In genomic region chr1:157459904-157460303, GRCm38 (mm10) we compare ENCODE assay signal across 26 mouse cellular contexts. TPM values are rescaled to one million over a fixed set of nuclear protein-coding genes. Genes with fewer than 3 reads are reported as not detected.
DNase-seq lines count a peak whose midpoint lies in the region; ATAC-seq and TF ChIP-seq lines count a peak whose summit lies in the region.
"Had no signal": no experiment of that assay in that cellular context is flagged by ENCODE, and none has a peak within 500 bp of the region (broad histone marks: within the 10 kb centered on the region; RNA-seq: fewer than 3 reads in every experiment).

No protein-coding gene starts in this region.

- peak overlapping the region; percentile 88 for H3K27ac ChIP-seq in midbrain, embryonic 10.5 days (replicated peaks)
- no peak overlapping the region for H3K27ac ChIP-seq in midbrain, embryonic 16.5 days (ENCODE audit: low read length)
- H3K27ac ChIP-seq: forebrain, embryonic 15.5 days; hindbrain, embryonic 12.5 days; liver, embryonic 15.5 days; midbrain, embryonic 15.5 days had no signal

- TF ChIP-seq CTCF in G1E (IDR thresholded peaks at IDR 0.05; ENCODE audit: low read depth, low read length) = no peak

- H3K27me3 ChIP-seq in midbrain, embryonic 10.5 days (ENCODE audit: low read depth, poor library complexity, severe bottlenecking) = peaks cover 7% of the 10 kb centered on the region
- no peaks in the 10 kb centered on the region for H3K27me3 ChIP-seq in midbrain, embryonic 16.5 days (ENCODE audit: control insufficient read depth, insufficient read depth, low read depth, low read length)
- H3K27me3 ChIP-seq in G1E (ENCODE audit: insufficient read depth, low read length) = peaks cover 3% of the 10 kb centered on the region; the same call in 1 of the 2 replicates
- H3K27me3 ChIP-seq: forebrain, embryonic 15.5 days; hindbrain, embryonic 12.5 days; liver, embryonic 15.5 days; midbrain, embryonic 15.5 days had no signal

- no peak for ATAC-seq in midbrain, embryonic 16.5 days
- peak; percentile 8; the same call in 1 of the 2 replicates for ATAC-seq in G1E (ENCODE audit: extremely low read depth, insufficient number of reproducible peaks, low FRiP score, poor library complexity, severe bottlenecking)
- ATAC-seq: forebrain, embryonic 15.5 days; intestine, embryonic 16.5 days; midbrain, embryonic 15.5 days had no signal

- no peak overlapping the region for H3K4me3 ChIP-seq in midbrain, embryonic 10.5 days
- no peak overlapping the region for H3K4me3 ChIP-seq in midbrain, embryonic 16.5 days (ENCODE audit: low read depth, low read length)
- H3K4me3 ChIP-seq in G1E (ENCODE audit: low read depth, low read length) = no peak overlapping the region
- H3K4me3 ChIP-seq: forebrain, embryonic 10.5 days; forebrain, embryonic 15.5 days; hindbrain, embryonic 12.5 days; midbrain, embryonic 15.5 days had no signal

- WGBS in midbrain, embryonic 10.5 days = 96% methylated on average over 5 of the region's 5 CpGs
- WGBS in midbrain, embryonic 16.5 days = 92% methylated on average over 5 of the region's 5 CpGs

- H3K36me3 ChIP-seq in midbrain, embryonic 10.5 days = no peaks in the 10 kb centered on the region
- no peaks in the 10 kb centered on the region for H3K36me3 ChIP-seq in midbrain, embryonic 16.5 days (ENCODE audit: control insufficient read depth, insufficient read depth, low read length)
- H3K36me3 ChIP-seq in G1E (replicated peaks) = no peaks in the 10 kb centered on the region
- H3K36me3 ChIP-seq: forebrain, embryonic 10.5 days; forebrain, embryonic 15.5 days; hindbrain, embryonic 12.5 days; liver, embryonic 15.5 days; midbrain, embryonic 15.5 days had no signal

- H3K9ac ChIP-seq in midbrain, embryonic 16.5 days (ENCODE audit: low read depth, low read length) = no peak overlapping the region
- H3K9ac ChIP-seq: forebrain, embryonic 15.5 days; hindbrain, embryonic 12.5 days; liver, embryonic 15.5 days; lung, embryonic 14.5 days; midbrain, embryonic 15.5 days had no signal

- H3K4me1 ChIP-seq in midbrain, embryonic 10.5 days = peaks cover 30% of the 10 kb centered on the region
- peaks cover 6% of the 10 kb centered on the region; the same call in 1 of the 2 replicates for H3K4me1 ChIP-seq in midbrain, embryonic 16.5 days (ENCODE audit: control insufficient read depth, insufficient read depth, low read length)
- 0 out of 2 replicates have a peak, but pooled peaks cover 3% of the 10 kb centered on the region for H3K4me1 ChIP-seq in G1E (ENCODE audit: insufficient read depth, low read depth, low read length)

- no peak overlapping the region for H3K4me2 ChIP-seq in midbrain, embryonic 16.5 days (ENCODE audit: low read length)
- H3K4me2 ChIP-seq: forebrain, embryonic 15.5 days; heart, embryonic 11.5 days; hindbrain, embryonic 12.5 days; liver, embryonic 15.5 days; midbrain, embryonic 15.5 days had no signal

- DNase-seq in midbrain, embryonic 10.5 days (ENCODE audit: low spot score) = no peak
- DNase-seq in G1E (ENCODE audit: low spot score) = no peak
- peak; percentile 22 for DNase-seq in c-Kit-positive CD71-positive TER-119-positive erythroid progenitor cells, embryonic 14.5 days (ENCODE audit: low spot score)
- DNase-seq in yolk sac, embryonic 10.5 days (ENCODE audit: low spot score) = no peak
- DNase-seq in right cerebral cortex, adult 2 months (ENCODE audit: low spot score in 2 of 2) = no peak
- no peak for DNase-seq in cerebellum, postnatal 14 days
- DNase-seq: adrenal gland, postnatal 10 days; cerebellum, adult 11-12 months; cerebellum, postnatal 10 days; gastrocnemius, postnatal 25 days; heart, adult 11 months; heart, postnatal 36 days; kidney, adult 9 months; kidney, postnatal 14 days; layer of hippocampus, adult 9-11 months; lung, embryonic 14.5 days; lung, postnatal 14 days; right cerebral cortex, adult 18-20 months had no signal

- H3K9me3 ChIP-seq in midbrain, embryonic 10.5 days (replicated peaks) = no peaks in the 10 kb centered on the region
- no peaks in the 10 kb centered on the region for H3K9me3 ChIP-seq in midbrain, embryonic 16.5 days (replicated peaks; ENCODE audit: control insufficient read depth, low read length, poor library complexity, severe bottlenecking)
- peaks cover 5% of the 10 kb centered on the region for H3K9me3 ChIP-seq in G1E (replicated peaks)
- H3K9me3 ChIP-seq: forebrain, embryonic 10.5 days; forebrain, embryonic 15.5 days; hindbrain, embryonic 12.5 days; liver, embryonic 15.5 days; midbrain, embryonic 15.5 days had no signal

RNA-seq across cellular contexts. Expression of gene Cryzl2, which starts 1.5 kb away (rescaled TPM):
- 6.4 and 7.3 TPM in 2 replicates for polyA plus RNA-seq in midbrain, embryonic 10.5 days (2016; fragmentation: Nextera tagmentation; extraction: Ambion mirVana)
- 6.2 and 7.2 TPM in 2 replicates for polyA plus RNA-seq in midbrain, embryonic 16.5 days (2015; fragmentation: Nextera tagmentation; extraction: Ambion mirVana)
- total RNA-seq in G1E (2014; fragmentation: Nextera tagmentation) = not detected in 2 replicates
- 0.44 TPM in 1 of 2 replicates, not detected in the other for total RNA-seq in G1E (2017)
- not detected in 2 replicates for polyA plus RNA-seq in G1E (2012)

RNA-seq across cellular contexts. Expression of gene Sec16b, which starts 46.6 kb away (rescaled TPM):
- 0.49 and 0.63 TPM in 2 replicates for polyA plus RNA-seq in midbrain, embryonic 10.5 days (2016; fragmentation: Nextera tagmentation; extraction: Ambion mirVana)
- 0.32 and 0.36 TPM in 2 replicates for polyA plus RNA-seq in midbrain, embryonic 16.5 days (2015; fragmentation: Nextera tagmentation; extraction: Ambion mirVana)
- total RNA-seq in G1E (2014; fragmentation: Nextera tagmentation) = 2.8 TPM in 1 of 2 replicates, not detected in the other
- total RNA-seq in G1E (2017) = 0.11 TPM in 1 of 2 replicates, not detected in the other
- 0.02 TPM in 1 of 2 replicates, not detected in the other for polyA plus RNA-seq in G1E (2012)

RNA-seq across cellular contexts. Expression of gene Rasal2, which starts 47.5 kb away (rescaled TPM):
- polyA plus RNA-seq in midbrain, embryonic 10.5 days (2016; fragmentation: Nextera tagmentation; extraction: Ambion mirVana) = 8.8 and 16.5 TPM in 2 replicates
- polyA plus RNA-seq in midbrain, embryonic 16.5 days (2015; fragmentation: Nextera tagmentation; extraction: Ambion mirVana) = 46.7 and 53.0 TPM in 2 replicates
- total RNA-seq in G1E (2014; fragmentation: Nextera tagmentation) (8.0 and 10.4 TPM in 2 replicates), G1E (2017) (2.3 and 2.7 TPM in 2 replicates)
- 0.62 and 0.78 TPM in 2 replicates for polyA plus RNA-seq in G1E (2012)
